In the genomic region with DNA sequence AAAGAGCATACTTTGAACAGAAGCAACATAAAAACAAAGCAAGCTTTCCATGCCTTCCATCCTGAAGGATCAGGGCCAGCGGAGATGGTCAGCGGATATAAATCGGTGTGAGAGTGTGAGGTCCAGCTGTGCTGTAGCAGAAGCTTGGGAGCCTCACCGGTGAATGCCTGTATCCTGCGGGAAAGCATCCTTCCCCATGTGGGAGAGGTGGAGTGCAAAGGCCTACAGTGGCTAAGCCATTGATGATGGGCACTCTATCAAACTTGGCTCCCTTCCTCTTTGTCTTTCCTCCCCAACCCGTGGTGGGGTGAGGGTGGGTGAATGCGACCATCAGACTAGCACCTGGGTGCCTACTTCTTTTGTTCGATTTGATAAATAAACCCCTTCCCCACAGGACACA, we compare ENCODE assay signal across 14 mouse cellular contexts.
"Had no signal": no experiment of that assay in that cellular context is flagged by ENCODE, and none has a peak within 500 bp of the region (broad histone marks: within the 10 kb centered on the region; RNA-seq: fewer than 3 reads in every experiment).

No protein-coding gene starts in this region.

- DNase-seq: gastrocnemius, adult 2 months; gastrocnemius, postnatal 10 days; gastrocnemius, postnatal 25 days; heart, adult 2 months; heart, postnatal 14 days; heart, postnatal 4 days; kidney, adult 18-20 months; kidney, adult 8-10 months; kidney, postnatal 10 days; kidney, postnatal 25 days; kidney, postnatal 4 days; layer of hippocampus, adult 9-11 months; liver; liver, embryonic 13.5 days had no signal
